Mouse (Mus musculus) limb, embryonic 14.5 days (tissue): ENCODE measurements at regions not wholly inside any gene's neighbourhood (a gene's known extent, or its start where the extent isn't known, plus 50 kb on each side); places are given as distances from the start of the nearest gene placed in this dataset. TPM values are rescaled to one million over a fixed set of nuclear protein-coding genes. Genes with fewer than 3 reads are reported as not detected.

Source experiments
- ATAC-seq: fragments of 200-750 bp; cut with Nextera tagmentation; 2 replicates; pipeline ENCODE4 v1.8.0; 2017; ENCODE audit warnings: low read depth, moderate number of reproducible peaks, moderate TSS enrichment; ENCODE audit not compliant: low FRiP score
- DNase-seq: peaks from one replicate; pipeline ENCODE4 v3.0.0-alpha.2; 2015; ENCODE audit warnings: low spot score
- H3K27ac ChIP-seq: fragments of 300-500 bp; sonication (generic); replicated peaks from 2 replicates; pipeline ENCODE4 v1.5.1; 2014; ENCODE audit warnings: low read depth, mild to moderate bottlenecking, low read length, moderate library complexity, mixed read lengths
- H3K27me3 ChIP-seq: fragments of 300-500 bp; sonication (generic); 2 replicates; pipeline ENCODE4 v1.6.1; 2014; ENCODE audit warnings: low read length, mixed read lengths; ENCODE audit not compliant: control insufficient read depth, insufficient read depth
- H3K36me3 ChIP-seq: fragments of 300-500 bp; sonication (generic); 2 replicates; pipeline ENCODE4 v1.6.1; 2014; ENCODE audit warnings: mild to moderate bottlenecking, low read length, moderate library complexity, mixed read lengths; ENCODE audit not compliant: control insufficient read depth, insufficient read depth
- H3K4me1 ChIP-seq: fragments of 300-500 bp; sonication (generic); 2 replicates; pipeline ENCODE4 v1.6.1; 2014; ENCODE audit warnings: antibody characterized with exemption, low read length, mixed read lengths; ENCODE audit not compliant: control insufficient read depth, insufficient read depth
- H3K4me2 ChIP-seq: fragments of 300-500 bp; sonication (generic); replicated peaks from 2 replicates; pipeline ENCODE4 v1.6.1; 2014; ENCODE audit warnings: low read depth, mild to moderate bottlenecking, low read length, moderate library complexity; ENCODE audit not compliant: severe bottlenecking
- H3K4me3 ChIP-seq: fragments of 300-500 bp; sonication (generic); replicated peaks from 2 replicates; pipeline ENCODE4 v1.5.1; 2014; ENCODE audit warnings: low read length
- H3K9ac ChIP-seq: fragments of 300-500 bp; sonication (generic); 2 replicates; pipeline ENCODE4 v1.6.1; 2014; ENCODE audit warnings: mild to moderate bottlenecking, low read depth, low read length, moderate library complexity; ENCODE audit not compliant: severe bottlenecking
- H3K9me3 ChIP-seq: fragments of 300-500 bp; sonication (generic); 2 replicates; pipeline ENCODE4 v1.6.1; 2016; ENCODE audit warnings: low read length; ENCODE audit not compliant: control insufficient read depth
- POLR2A ChIP-seq: fragments of 200-500 bp; IDR thresholded peaks from 2 replicates; pipeline ENCODE4 v1.8.0; 2012; ENCODE audit warnings: inconsistent platforms, mild to moderate bottlenecking, moderate library complexity, borderline replicate concordance; ENCODE audit not compliant: insufficient read depth, insufficient read length; ENCODE audit errors: extremely low read depth
- WGBS: fragments of 180-500 bp; shearing (Covaris S2); extraction: QIAGEN DNeasy Blood & Tissue Kit; methylation state at CpG from one replicate; pipeline ENCODE4 v1.1.7; 2014; 5-methylcytosine and 5-hydroxymethylcytosine counted together
- microRNA-seq: library from miRNA; unstranded; fragments of <30 nt; microRNA quantifications from one replicate; pipeline ENCODE4, GENCODE M21; 2016

GRCm38 (mm10) chr12:30434892-30435291 is 61.7 kb upstream of the Sntg2 start:
- Histone ChIP-seq H3K9ac (no peak overlapping the region), H3K4me3 (no peak overlapping the region), H3K9me3 (no peaks in the 10 kb centered on the region), H3K27ac (no peak overlapping the region), H3K27me3 (no peaks in the 10 kb centered on the region), H3K4me2 (no peak overlapping the region), H3K36me3 (no peaks in the 10 kb centered on the region), H3K4me1 (no peaks in the 10 kb centered on the region)
- no peak for TF ChIP-seq POLR2A
- ATAC-seq (no peak), DNase-seq (no peak)
- 70% methylated on average over 8 of the region's 8 CpGs for WGBS

GRCm38 (mm10) chr12:30432861-30433260 is 59.7 kb upstream of the Sntg2 start:
- DNase-seq (no peak), ATAC-seq (no peak)
- 75% methylated on average over 5 of the region's 5 CpGs for WGBS

GRCm38 (mm10) chr12:30430641-30431040 is 57.5 kb upstream of the Sntg2 start:
- ATAC-seq (no peak), DNase-seq (peak; percentile 26)
- TF ChIP-seq POLR2A, result no peak
- no peak overlapping the region for H3K4me3 ChIP-seq
- no peaks in the 10 kb centered on the region for H3K4me1 ChIP-seq
- H3K27me3 ChIP-seq, result no peaks in the 10 kb centered on the region
- H3K4me2 ChIP-seq, result no peak overlapping the region
- H3K36me3 ChIP-seq, result no peaks in the 10 kb centered on the region
- H3K27ac ChIP-seq, result no peak overlapping the region
- no peaks in the 10 kb centered on the region for H3K9me3 ChIP-seq
- no peak overlapping the region for H3K9ac ChIP-seq
- WGBS, result 62% methylated on average over 3 of the region's 3 CpGs

More at GRCm38 (mm10) chr12:30432861-30433260, 59.7 kb upstream of the Sntg2 start:
- TF ChIP-seq POLR2A, result no peak
- Histone ChIP-seq H3K9me3 (no peaks in the 10 kb centered on the region), H3K27ac (no peak overlapping the region), H3K36me3 (no peaks in the 10 kb centered on the region), H3K4me3 (no peak overlapping the region), H3K27me3 (no peaks in the 10 kb centered on the region), H3K9ac (no peak overlapping the region), H3K4me1 (no peaks in the 10 kb centered on the region), H3K4me2 (no peak overlapping the region)

- no peaks in the 10 kb centered on the region for H3K9me3 ChIP-seq
- DNase-seq (no peak), ATAC-seq (no peak)
- H3K27ac ChIP-seq, result no peak overlapping the region
- H3K4me1 ChIP-seq, result no peaks in the 10 kb centered on the region
- no peaks in the 10 kb centered on the region for H3K27me3 ChIP-seq
- WGBS, result 67% methylated on average over 2 of the region's 2 CpGs
- H3K36me3 ChIP-seq, result no peaks in the 10 kb centered on the region
- no peak for TF ChIP-seq POLR2A
- no peak overlapping the region for H3K9ac ChIP-seq
- no peak overlapping the region for H3K4me2 ChIP-seq
- no peak overlapping the region for H3K4me3 ChIP-seq
Measured at GRCm38 (mm10) chr12:30425301-30425700, 52.1 kb upstream of the Sntg2 start.

Small RNA genes in the stretch of these regions (microRNA-seq; reads per million reads assigned to microRNA genes)
- not detected for gene Gm25865
